Mouse (Mus musculus) spleen, embryonic (tissue): Measurements from ENCODE around the gene Ppp2r3c.
"Not testable (repeated sequence)": the region's sequence is repeated elsewhere in the genome, so short reads cannot be mapped to it uniquely, and the experiment has no call there.

ENCODE experiments used
- CTCF ChIA-PET: fragments of 350-600 bp; sonication (Branson Sonifier 250); formaldehyde crosslinking; loops from one replicate; lab custom pipeline; 2022; lab: Charles Lee

The Ppp2r3c gene

DNA sequence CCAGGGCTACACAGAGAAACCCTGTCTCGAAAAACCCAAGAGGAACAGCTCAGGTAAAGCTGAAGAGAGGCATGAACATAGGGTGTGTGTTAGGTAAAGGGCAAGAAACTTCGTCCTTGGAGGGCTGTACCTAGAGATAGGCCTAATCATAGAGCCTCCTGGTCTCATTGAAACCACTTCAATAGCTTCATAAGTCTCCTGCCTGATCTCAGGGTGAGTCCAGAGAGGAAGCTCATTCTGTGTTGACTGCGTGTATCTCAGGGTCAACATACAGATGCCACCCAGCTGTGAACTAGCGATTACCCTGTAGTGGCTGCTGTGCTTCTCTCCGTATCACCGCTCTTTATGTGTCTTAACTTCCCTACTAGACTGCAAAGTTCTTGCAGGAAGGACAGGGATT, 25.2 kb downstream of the Ppp2r3c start:
- CTCF ChIA-PET = not testable (repeated sequence)

DNA sequence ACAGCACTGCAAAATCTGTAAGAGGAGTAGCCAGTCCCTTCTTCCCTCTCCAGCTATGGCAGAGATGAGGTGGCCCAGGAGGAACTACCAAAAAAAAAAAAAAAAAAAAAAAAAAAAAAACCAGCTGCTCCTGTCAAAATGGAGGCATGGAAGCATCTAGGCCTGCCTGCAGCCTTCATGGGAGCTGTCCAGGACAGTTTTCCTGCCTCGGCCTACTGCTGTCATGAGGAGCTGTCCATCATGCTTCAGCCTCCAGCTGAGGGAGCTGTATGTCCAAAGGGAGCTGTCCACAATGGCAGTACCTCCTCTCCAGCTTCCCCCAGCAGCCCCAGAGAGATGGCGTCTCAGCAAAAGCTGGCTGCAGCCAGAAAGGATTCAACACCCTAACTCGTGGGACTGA, 30.6 kb downstream of the Ppp2r3c start:
- CTCF ChIA-PET = interaction anchor here (0.6 kb wide), 1 partner anchor 289 kb away, joined by 6 read pairs; no protein-coding TSS in a partner anchor

DNA sequence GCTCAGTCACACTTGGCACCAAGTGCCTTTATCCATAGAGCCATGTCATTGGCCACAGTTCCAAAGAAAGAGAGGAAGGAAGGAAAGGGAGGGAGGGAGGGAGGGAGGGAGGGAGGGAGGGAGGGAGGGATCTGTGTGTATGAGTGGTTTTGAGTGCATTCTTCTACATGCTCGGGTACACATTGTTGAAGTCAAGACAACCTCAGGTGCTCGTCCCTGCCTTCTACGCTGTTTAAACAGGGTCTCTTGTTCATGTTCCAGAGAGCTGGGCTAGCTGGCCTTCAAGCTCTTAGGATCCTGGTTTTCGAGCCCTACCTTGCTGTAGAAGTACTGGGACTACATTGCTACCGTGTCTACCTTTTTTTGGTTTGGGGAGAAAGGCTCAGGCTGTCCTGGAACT, 39.4 kb downstream of the Ppp2r3c start:
- CTCF ChIA-PET = not testable (repeated sequence)

DNA sequence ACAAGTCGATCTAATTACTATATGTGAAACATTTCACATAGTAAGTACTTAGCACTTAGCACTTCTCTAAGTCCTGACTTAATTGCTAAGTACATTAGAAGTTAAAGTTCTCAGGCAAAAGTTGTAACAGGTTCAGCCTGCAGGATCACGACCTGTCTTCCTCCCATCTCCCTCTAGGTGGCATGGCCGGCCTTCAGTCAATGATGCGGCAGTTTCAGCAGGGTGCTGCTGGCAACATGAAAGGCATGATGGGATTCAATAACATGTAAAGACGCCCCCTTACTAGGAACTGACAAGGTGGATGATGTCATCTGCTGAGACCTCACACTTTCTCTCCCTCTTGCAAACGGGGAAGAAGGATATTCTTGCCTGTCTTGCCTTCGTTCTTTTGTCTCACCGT, 40.8 kb downstream of the Ppp2r3c start:
- CTCF ChIA-PET = not testable (repeated sequence)

DNA sequence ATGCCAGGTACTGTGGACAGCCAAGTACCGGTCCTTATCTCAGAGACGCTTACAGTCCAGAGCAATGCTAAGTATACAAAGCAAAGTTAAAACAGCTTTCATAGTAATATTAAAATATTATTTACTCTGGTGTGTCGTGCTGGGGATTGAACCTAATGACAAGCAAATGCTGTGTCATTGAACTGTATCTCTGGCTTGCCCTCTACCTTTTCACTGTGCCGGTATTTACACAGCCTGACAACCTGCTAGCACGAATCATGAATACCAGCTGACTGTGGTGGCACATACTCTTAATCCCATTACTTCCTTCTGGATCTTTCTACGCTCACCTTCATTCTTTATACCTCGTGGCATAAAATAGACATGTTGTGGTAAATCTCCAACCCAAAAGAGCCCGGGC, 60.6 kb downstream of the Ppp2r3c start:
- CTCF ChIA-PET = not testable (repeated sequence)

DNA sequence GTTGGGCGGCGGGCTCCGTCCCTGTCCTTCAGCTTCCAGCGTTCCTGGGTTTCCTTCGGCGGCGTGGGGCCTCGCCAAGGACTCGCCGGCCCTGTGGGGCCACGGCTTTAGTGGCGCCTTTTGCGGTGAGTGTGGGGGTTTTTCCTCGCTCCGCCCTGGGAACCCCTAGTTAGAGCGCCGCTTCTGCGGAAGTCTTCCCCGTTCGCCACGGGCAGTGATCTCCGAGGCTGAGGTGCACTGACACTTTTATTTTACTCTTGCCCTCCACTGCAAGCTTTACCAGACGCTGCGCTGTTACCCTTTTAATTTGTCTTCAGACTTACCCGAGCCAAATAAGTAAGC, 72.3 kb downstream of the Ppp2r3c start:
- CTCF ChIA-PET = not testable (repeated sequence)

DNA sequence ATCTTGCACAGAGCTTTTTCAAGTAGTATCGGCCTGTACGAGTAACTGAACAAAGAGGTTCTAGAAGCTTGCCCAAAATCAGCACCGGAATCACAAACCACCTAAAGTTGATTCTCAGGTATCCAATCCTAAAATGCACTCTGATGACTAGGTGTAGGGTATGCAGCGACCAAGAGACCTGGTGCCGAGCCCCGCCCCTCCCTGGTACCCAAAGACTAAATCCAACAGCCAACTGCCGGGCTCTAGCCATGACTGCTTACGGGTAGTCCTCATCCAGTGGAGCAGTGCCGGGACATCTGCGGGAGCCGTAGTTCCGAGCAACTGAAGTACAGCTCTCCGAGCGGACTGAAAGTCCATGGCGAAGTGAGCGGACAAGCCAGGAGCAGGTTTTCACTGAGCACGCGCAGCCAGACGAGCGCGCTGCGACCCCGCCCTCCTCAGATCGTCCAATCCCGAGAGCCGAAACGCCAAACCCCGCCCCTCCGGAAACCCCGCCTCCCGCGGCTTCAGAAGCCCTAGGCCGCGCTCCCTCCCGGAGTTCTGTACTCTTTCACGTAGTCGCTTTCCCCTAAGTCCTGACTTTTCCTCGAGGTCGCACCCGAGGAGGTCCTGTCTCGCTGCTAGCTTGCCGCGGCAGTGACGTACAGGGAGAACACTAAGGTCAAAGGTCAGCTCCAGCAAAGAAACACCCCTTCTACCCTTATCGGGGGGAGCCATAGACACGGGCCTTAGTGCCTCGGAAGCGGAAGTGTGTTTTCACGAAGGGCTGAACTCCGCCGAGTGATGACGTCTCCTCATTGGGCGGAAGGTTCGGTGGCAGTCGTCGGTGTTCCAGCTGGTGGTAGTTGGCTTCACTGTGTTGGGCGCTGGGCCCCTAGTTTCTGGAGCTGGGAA, 72.9 kb downstream of the Ppp2r3c start, which contains the start of gene Srp54c:
Gene Srp54c, plus strand, starts transcription at position 543 of the 894 bp plus-strand sequence.
- CTCF ChIA-PET = not testable (repeated sequence)
